Comparison of ENCODE assay signal across 28 mouse cellular contexts in the genomic region with DNA sequence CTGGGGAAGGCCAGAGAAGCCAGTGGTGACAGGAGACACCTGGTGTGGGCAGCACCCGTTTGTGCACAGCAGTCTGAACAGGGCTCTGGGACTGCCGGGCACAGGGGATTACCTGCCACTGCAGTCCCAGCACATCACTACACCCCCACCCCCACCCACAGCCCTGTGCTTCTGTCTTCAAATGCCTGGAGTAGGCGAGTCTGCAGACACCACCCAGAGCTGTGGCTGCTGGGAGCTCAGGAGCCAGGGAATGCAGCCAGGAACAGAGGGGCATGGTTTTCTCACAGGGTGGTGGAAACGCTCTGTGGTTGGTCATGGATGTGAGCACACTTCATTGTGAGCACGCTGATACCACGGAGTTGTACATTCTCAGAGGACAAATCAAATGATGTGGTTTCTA. TPM values are rescaled to one million over a fixed set of nuclear protein-coding genes. Genes with fewer than 3 reads are reported as not detected.
"Had no signal": no experiment of that assay in that cellular context is flagged by ENCODE, and none has a peak within 500 bp of the region (broad histone marks: within the 10 kb centered on the region; RNA-seq: fewer than 3 reads in every experiment).

No protein-coding gene starts in this region.

- H3K4me2 ChIP-seq: heart, embryonic 12.5 days; hindbrain, embryonic 13.5 days; hindbrain, embryonic 15.5 days; intestine, embryonic 15.5 days; limb, embryonic 13.5 days; limb, embryonic 15.5 days; liver, embryonic 12.5 days had no signal

- ATAC-seq: inflammation-experienced regulatory T-cells, adult 6 months; intestine, embryonic 15.5 days; intestine, postnatal 0 days; liver, embryonic 12.5 days had no signal

- H3K9ac ChIP-seq: heart, embryonic 12.5 days; hindbrain, embryonic 13.5 days; hindbrain, embryonic 15.5 days; intestine, embryonic 15.5 days; limb, embryonic 13.5 days; limb, embryonic 15.5 days; liver, embryonic 12.5 days; liver, embryonic 14.5 days had no signal

- H3K36me3 ChIP-seq: hindbrain, embryonic 15.5 days; intestine, embryonic 15.5 days had no signal

- H3K9me3 ChIP-seq: heart, embryonic 10.5 days; heart, embryonic 12.5 days; hindbrain, embryonic 13.5 days; hindbrain, embryonic 15.5 days; intestine, embryonic 15.5 days; limb, embryonic 13.5 days; limb, embryonic 15.5 days; liver, embryonic 12.5 days had no signal

- H3K4me3 ChIP-seq: heart, embryonic 10.5 days; heart, embryonic 12.5 days; hindbrain, embryonic 13.5 days; hindbrain, embryonic 15.5 days; intestine, embryonic 15.5 days; limb, embryonic 13.5 days; limb, embryonic 15.5 days; liver, embryonic 12.5 days had no signal

- DNase-seq: gastrocnemius, postnatal 14 days; gastrocnemius, postnatal 36 days; heart, adult 18-20 months; heart, postnatal 10 days; heart, postnatal 4 days; kidney, adult 18-20 months; kidney, adult 8-10 months; kidney, postnatal 14 days; kidney, postnatal 36 days; layer of hippocampus, adult 9-11 months; layer of hippocampus, postnatal 36 days; left cerebral cortex, postnatal 4 days had no signal

- H3K27me3 ChIP-seq: heart, embryonic 12.5 days; hindbrain, embryonic 13.5 days; hindbrain, embryonic 15.5 days; intestine, embryonic 15.5 days; limb, embryonic 13.5 days; limb, embryonic 15.5 days; liver, embryonic 12.5 days had no signal

- H3K27ac ChIP-seq: heart, embryonic 10.5 days; hindbrain, embryonic 13.5 days; hindbrain, embryonic 15.5 days; intestine, embryonic 15.5 days; kidney, postnatal 0 days; limb, embryonic 13.5 days; limb, embryonic 15.5 days; liver, embryonic 12.5 days; liver, embryonic 14.5 days had no signal

RNA-seq across cellular contexts. Expression of gene Vstm2l, which starts 23.3 kb away (rescaled TPM):
- polyA plus RNA-seq: heart, embryonic 12.5 days; heart, embryonic 14.5 days; heart, embryonic 16.5 days; inflammation-experienced regulatory T-cells, adult 6 months; limb, embryonic 11.5 days; limb, embryonic 13.5 days; liver, adult 2 months; liver, embryonic 12.5 days had no signal
